Mouse (Mus musculus): ENCODE results near the gene Fam173b. TPM values are rescaled to one million over a fixed set of nuclear protein-coding genes. Genes with fewer than 3 reads are reported as not detected.

Gene Fam173b
- polyA plus RNA-seq, 1 experiment from 2014 or later = 9.3 TPM

DNA sequence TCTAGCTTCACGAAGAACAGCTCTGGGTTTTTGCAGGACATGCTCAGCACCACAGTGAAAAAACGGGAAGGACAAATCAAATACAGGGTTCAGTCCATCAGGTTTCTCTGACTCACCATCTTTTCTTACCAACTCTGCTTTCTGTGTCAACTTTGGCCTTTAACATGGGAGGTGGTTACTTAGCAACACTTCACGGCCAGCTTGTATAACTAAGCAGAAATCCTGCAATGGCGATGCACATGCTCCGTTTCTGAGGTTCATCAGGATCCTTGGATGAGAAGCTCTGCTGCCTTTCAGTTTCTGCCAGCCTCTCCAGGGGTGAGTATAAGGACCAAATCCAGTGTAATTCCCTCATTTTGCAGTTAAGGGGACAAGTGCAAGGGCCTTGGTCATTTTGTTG, 36.5 kb upstream of the Fam173b start, which contains the start of gene Cmbl:
Gene Cmbl, plus strand, starts transcription at position 206 of the 400 bp plus-strand sequence.
- H3K36me3 ChIP-seq (replicated peaks; ENCODE audit: insufficient read depth, low read length) = no peaks in the 10 kb centered on the region
- no peak for ATAC-seq
- TF ChIP-seq EP300 (IDR thresholded peaks at IDR 0.05; ENCODE audit: low read depth) (no peak), CTCF (IDR thresholded peaks at IDR 0.05; ENCODE audit: low read depth) (no peak)

DNA sequence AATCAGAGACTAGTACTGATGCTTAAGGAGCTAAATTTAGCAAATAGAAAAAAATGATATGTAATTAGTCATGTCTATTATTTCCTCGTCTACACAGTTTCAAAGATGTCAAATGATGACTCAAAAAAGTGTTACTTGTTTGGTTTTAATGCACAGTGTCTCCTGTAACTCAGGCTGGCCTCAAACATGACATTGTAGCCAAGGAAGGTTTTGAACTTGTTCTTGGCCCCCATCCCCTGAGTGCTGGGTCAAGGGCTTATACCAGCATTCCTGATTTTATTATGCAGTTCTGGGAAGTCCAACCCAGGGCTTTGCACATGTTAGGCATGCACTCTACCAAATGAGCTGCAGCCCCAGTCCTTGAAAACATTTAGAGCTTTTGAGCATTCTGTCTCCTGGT, 35.9 kb upstream of the Fam173b start:
- no peak for ATAC-seq
- 73% methylated on average over 1 of the region's 1 CpGs for WGBS (ENCODE audit: insufficient replicate concordance)
- no peak overlapping the region for H3K27ac ChIP-seq (ENCODE audit: low read depth)

More for the DNA sequence above, 36.5 kb upstream of the Fam173b start, which contains the start of gene Cmbl:
- Histone ChIP-seq H3K4me3 (ENCODE audit: low read depth, low read length) (no peak within 1 kb of the TSS), H3K4me1 (ENCODE audit: insufficient read depth) (peaks cover 21% of the 10 kb centered on the region; the same call in 1 of the 2 replicates), H3K9me3 (ENCODE audit: low read length) (no peaks in the 10 kb centered on the region), H3K27me3 (ENCODE audit: insufficient read depth, low read length) (no peaks in the 10 kb centered on the region), H3K9ac (replicated peaks) (no peak within 1 kb of the TSS), H3K27ac (ENCODE audit: low read depth) (peak within 1 kb of the TSS; percentile 60), H3K4me2 (ENCODE audit: low read depth, low read length) (peak within 1 kb of the TSS; percentile 48; the same call in 1 of the 2 replicates)
- no peak for DNase-seq
- 68% methylated on average over 5 of the region's 5 CpGs for WGBS (ENCODE audit: insufficient replicate concordance)

DNA sequence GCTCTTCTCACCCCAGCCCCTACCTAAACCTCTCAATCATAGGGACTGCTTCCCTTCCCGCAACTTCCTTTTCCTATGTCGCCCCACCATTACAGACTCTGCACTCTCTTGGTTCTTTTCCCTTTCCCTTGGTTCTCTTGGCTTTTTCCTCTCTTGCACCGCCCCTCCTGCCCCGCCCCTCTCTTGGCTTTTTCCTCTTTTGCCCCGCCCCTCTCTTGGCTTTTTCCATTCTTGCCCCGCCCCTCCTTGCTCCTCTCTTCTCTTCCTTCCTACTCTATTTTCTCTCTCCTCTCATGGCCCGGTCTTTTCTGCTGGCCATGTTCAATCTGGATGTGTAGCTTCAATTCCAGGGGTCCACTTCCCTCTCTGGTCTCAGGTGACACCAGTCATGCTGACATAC, 34.2 kb upstream of the Fam173b start:
- TF ChIP-seq EP300 (IDR thresholded peaks at IDR 0.05; ENCODE audit: low read depth) (no peak), CTCF (IDR thresholded peaks at IDR 0.05; ENCODE audit: low read depth) (no peak)
- DNase-seq = peak; percentile 16
- WGBS (ENCODE audit: insufficient replicate concordance) = 55% methylated on average over 7 of the region's 7 CpGs

More for the DNA sequence above, 35.9 kb upstream of the Fam173b start:
- Histone ChIP-seq H3K4me2 (ENCODE audit: low read depth, low read length) (no peak overlapping the region), H3K36me3 (replicated peaks; ENCODE audit: insufficient read depth, low read length) (no peaks in the 10 kb centered on the region), H3K27me3 (ENCODE audit: insufficient read depth, low read length) (no peaks in the 10 kb centered on the region), H3K9me3 (ENCODE audit: low read length) (no peaks in the 10 kb centered on the region), H3K4me3 (ENCODE audit: low read depth, low read length) (no peak overlapping the region), H3K9ac (replicated peaks) (no peak overlapping the region), H3K4me1 (ENCODE audit: insufficient read depth) (peaks cover 27% of the 10 kb centered on the region)
- TF ChIP-seq CTCF (IDR thresholded peaks at IDR 0.05; ENCODE audit: low read depth) (no peak), EP300 (IDR thresholded peaks at IDR 0.05; ENCODE audit: low read depth) (no peak)
- no peak for DNase-seq

DNA sequence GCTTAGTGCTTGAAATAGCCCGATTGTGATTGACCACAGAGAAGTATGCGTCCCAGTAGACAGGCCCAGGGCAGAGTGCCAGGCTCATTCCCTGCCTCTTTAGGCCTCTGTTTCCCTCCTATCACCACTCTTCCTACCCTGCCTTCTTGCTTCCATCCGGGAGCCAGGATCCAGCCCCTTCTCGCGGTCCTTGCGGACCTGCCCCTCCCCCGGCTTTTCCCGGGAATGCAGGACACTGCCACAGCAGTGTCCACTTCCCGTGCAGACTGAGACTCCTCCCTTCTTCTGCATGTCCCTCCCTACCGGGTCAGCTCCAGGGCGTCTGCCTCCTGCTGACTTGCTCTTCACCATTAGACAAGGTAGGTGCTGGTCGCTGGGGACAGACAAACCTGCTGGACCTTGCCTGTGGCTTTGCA, 33.1 kb upstream of the Fam173b start:
- Histone ChIP-seq H3K4me1 (ENCODE audit: insufficient read depth) (peaks cover 46% of the 10 kb centered on the region), H3K27ac (ENCODE audit: low read depth) (peak overlapping the region; percentile 90), H3K4me2 (ENCODE audit: low read depth, low read length) (peak overlapping the region; percentile 58), H3K27me3 (ENCODE audit: insufficient read depth, low read length) (no peaks in the 10 kb centered on the region), H3K36me3 (replicated peaks; ENCODE audit: insufficient read depth, low read length) (no peaks in the 10 kb centered on the region), H3K9ac (replicated peaks) (peak overlapping the region; percentile 37), H3K9me3 (ENCODE audit: low read length) (no peaks in the 10 kb centered on the region), H3K4me3 (ENCODE audit: low read depth, low read length) (peak overlapping the region; percentile 28)
- 57% methylated on average over 12 of the region's 12 CpGs for WGBS (ENCODE audit: insufficient replicate concordance)
- ATAC-seq = peak; percentile 81
- peak; percentile 76 for DNase-seq
- TF ChIP-seq CTCF (IDR thresholded peaks at IDR 0.05; ENCODE audit: low read depth) (no peak), EP300 (IDR thresholded peaks at IDR 0.05; ENCODE audit: low read depth) (no peak)

More for the DNA sequence above, 34.2 kb upstream of the Fam173b start:
- H3K9me3 ChIP-seq (ENCODE audit: low read length) = no peaks in the 10 kb centered on the region
- H3K4me3 ChIP-seq (ENCODE audit: low read depth, low read length) = no peak overlapping the region
- H3K27ac ChIP-seq (ENCODE audit: low read depth) = no peak overlapping the region
- H3K4me2 ChIP-seq (ENCODE audit: low read depth, low read length) = no peak overlapping the region
- no peak for ATAC-seq
- H3K9ac ChIP-seq (replicated peaks) = no peak overlapping the region
- H3K36me3 ChIP-seq (replicated peaks; ENCODE audit: insufficient read depth, low read length) = no peaks in the 10 kb centered on the region
- peaks cover 43% of the 10 kb centered on the region for H3K4me1 ChIP-seq (ENCODE audit: insufficient read depth)
- no peaks in the 10 kb centered on the region for H3K27me3 ChIP-seq (ENCODE audit: insufficient read depth, low read length)

DNA sequence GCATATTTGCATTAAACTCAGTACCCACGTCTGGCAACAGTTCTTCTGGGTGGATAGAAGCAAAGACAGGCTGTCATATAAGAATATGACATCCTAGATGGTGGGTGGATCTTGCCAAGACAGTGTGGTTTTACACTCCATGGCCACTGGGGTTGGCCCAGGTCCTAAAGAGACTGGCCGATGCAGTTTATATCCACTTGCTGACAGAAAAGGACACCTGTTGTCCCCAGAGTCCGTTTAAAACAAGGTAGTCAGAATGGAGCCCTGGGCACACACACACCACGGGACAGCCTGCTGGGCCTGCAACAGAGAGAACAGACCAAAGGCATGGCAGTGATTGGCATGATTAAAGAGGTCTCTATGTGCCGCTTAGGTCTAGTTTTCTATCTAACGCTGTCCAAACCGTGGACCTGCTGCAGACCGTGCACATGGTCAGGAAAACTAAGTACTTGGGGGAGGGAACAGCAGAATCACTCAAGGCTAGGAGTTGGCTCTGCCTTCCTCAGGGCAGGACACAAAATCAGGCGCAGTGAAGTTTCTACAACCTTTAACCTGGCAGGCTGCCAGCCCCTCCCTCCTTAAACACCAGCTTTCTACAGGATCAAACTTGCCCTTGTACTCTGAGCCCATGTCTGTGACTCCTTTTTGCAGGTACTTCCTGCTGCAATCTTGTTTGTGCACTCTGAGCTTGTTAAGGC, 32.2 kb upstream of the Fam173b start:
- Histone ChIP-seq H3K9ac (replicated peaks) (peak overlapping the region; percentile 37), H3K27me3 (ENCODE audit: insufficient read depth, low read length) (no peaks in the 10 kb centered on the region), H3K9me3 (ENCODE audit: low read length) (no peaks in the 10 kb centered on the region), H3K36me3 (replicated peaks; ENCODE audit: insufficient read depth, low read length) (no peaks in the 10 kb centered on the region), H3K4me1 (ENCODE audit: insufficient read depth) (peaks cover 43% of the 10 kb centered on the region), H3K4me3 (ENCODE audit: low read depth, low read length) (peak overlapping the region; percentile 28), H3K4me2 (ENCODE audit: low read depth, low read length) (peak overlapping the region; percentile 58), H3K27ac (ENCODE audit: low read depth) (peak overlapping the region; percentile 90)
- peak; percentile 77 for DNase-seq
- 51% methylated on average over 9 of the region's 9 CpGs for WGBS (ENCODE audit: insufficient replicate concordance)
- ATAC-seq = peak; percentile 62
- TF ChIP-seq EP300 (IDR thresholded peaks at IDR 0.05; ENCODE audit: low read depth) (peak; percentile 76), CTCF (IDR thresholded peaks at IDR 0.05; ENCODE audit: low read depth) (no peak)

DNA sequence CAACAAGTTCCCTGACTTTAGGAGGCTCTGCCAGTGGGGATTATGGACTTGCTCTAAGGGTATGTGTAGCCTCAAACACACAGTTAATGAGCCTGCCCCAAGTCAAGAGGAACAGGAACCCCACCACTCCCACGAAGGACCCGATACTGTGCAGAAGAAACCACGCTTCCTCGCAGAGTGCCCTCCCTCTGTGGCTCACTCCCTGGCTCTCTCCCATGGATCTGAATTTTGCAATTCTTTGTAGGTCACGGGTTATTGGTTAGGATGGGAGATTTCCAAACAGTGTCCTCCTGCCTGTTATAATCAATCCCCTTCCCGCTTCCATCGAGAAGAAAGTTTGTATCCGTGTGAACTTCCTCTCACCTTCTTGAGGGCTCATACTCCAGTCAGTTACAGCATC, 30.7 kb upstream of the Fam173b start:
- peak overlapping the region; percentile 90 for H3K27ac ChIP-seq (ENCODE audit: low read depth)
- no peaks in the 10 kb centered on the region for H3K27me3 ChIP-seq (ENCODE audit: insufficient read depth, low read length)
- H3K9ac ChIP-seq (replicated peaks) = no peak overlapping the region; the same call in 1 of the 2 replicates
- peaks cover 39% of the 10 kb centered on the region for H3K4me1 ChIP-seq (ENCODE audit: insufficient read depth)
- no peak for DNase-seq
- TF ChIP-seq CTCF (IDR thresholded peaks at IDR 0.05; ENCODE audit: low read depth) (no peak), EP300 (IDR thresholded peaks at IDR 0.05; ENCODE audit: low read depth) (0 out of 2 replicates have a peak, but pooled peaks have one; percentile 32)
- H3K36me3 ChIP-seq (replicated peaks; ENCODE audit: insufficient read depth, low read length) = no peaks in the 10 kb centered on the region
- no peak overlapping the region for H3K4me3 ChIP-seq (ENCODE audit: low read depth, low read length)
- H3K4me2 ChIP-seq (ENCODE audit: low read depth, low read length) = peak overlapping the region; percentile 58; the same call in 1 of the 2 replicates
- H3K9me3 ChIP-seq (ENCODE audit: low read length) = no peaks in the 10 kb centered on the region
- 43% methylated on average over 8 of the region's 8 CpGs for WGBS (ENCODE audit: insufficient replicate concordance)
- ATAC-seq = peak; percentile 64

Measured in liver, postnatal 0 days (tissue).